Mouse (Mus musculus) neutrophil, adult 5-6 weeks (primary cell): ENCODE results near the gene Map10. TPM values are rescaled to one million over a fixed set of nuclear protein-coding genes. Genes with fewer than 3 reads are reported as not detected.

Experiments used
- ATAC-seq: fragments of 151-379, 151-347 bp; 2 replicates; pipeline ENCODE4 v1.8.0; 2017; ENCODE audit warnings: mild to moderate bottlenecking, moderate TSS enrichment; ENCODE audit not compliant: insufficient number of reproducible peaks, poor library complexity, low FRiP score, severe bottlenecking; ENCODE audit errors: extremely low read depth
- total RNA-seq: library from RNA; stranded (forward); fragments of 200-1000 nt; gene quantifications from 2 replicates; pipeline ENCODE4 v1.2.3, GENCODE M21; 2017

The Map10 gene
- total RNA-seq, 1 experiment from 2014 or later: 2.6 TPM

- no peak for ATAC-seq
Observed at GRCm38 (mm10) chr8:125702868-125703473, 33.4 kb downstream of the Map10 start.

GRCm38 (mm10) chr8:125704434-125704833, 34.8 kb downstream of the Map10 start:
- no peak for ATAC-seq

GRCm38 (mm10) chr8:125705816-125706215, 36.2 kb downstream of the Map10 start:
- ATAC-seq: no peak

- no peak for ATAC-seq
Observed at GRCm38 (mm10) chr8:125709171-125709570, 39.6 kb downstream of the Map10 start.

- ATAC-seq: no peak
Observed at GRCm38 (mm10) chr8:125711514-125711913, 41.9 kb downstream of the Map10 start.

- ATAC-seq: no peak
Observed at GRCm38 (mm10) chr8:125716211-125716610, 46.6 kb downstream of the Map10 start.

- no peak for ATAC-seq
Observed at GRCm38 (mm10) chr8:125716613-125717012, 47.0 kb downstream of the Map10 start.

GRCm38 (mm10) chr8:125718914-125719313, 49.3 kb downstream of the Map10 start:
- ATAC-seq: no peak

- no peak for ATAC-seq
Observed at GRCm38 (mm10) chr8:125722675-125723074, 53.1 kb downstream of the Map10 start.

Other genes starting within 250 kb of the Map10 start
- 36.1 and 39.0 TPM in 2 replicates for gene Sipa1l2, start 100.0 kb upstream of the Map10 start, total RNA-seq
- 9.1 and 10.0 TPM in 2 replicates for gene Ntpcr, start 60.1 kb downstream of the Map10 start, total RNA-seq
- not detected in 2 replicates for gene Pcnx2, start 228.5 kb downstream of the Map10 start, total RNA-seq
- not detected in 2 replicates for gene Map3k21, start 240.6 kb downstream of the Map10 start, total RNA-seq